Comparison of ENCODE assay signal across 13 mouse cellular contexts in the genomic region with DNA sequence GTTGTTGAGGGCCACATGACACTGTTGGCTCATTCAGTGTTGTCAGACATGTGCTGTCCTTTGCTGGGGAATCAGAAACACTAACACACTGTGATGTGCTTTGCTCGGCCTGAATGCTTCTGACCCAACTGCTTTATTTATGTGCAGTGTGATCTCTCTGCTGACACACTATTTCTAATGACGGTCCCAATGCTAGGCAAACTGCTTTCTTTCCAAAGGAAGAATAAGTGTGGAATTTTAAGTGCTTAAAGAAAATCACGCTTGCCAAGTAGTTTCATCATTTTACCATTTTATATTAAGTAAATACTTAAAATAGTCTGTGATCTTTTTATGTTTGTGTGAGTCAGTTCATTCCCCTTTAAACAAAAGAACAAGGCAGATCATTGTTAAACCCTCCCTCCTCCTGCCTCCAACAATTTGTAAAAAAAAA. TPM values are rescaled to one million over a fixed set of nuclear protein-coding genes. Genes with fewer than 3 reads are reported as not detected.
DNase-seq lines count a peak whose midpoint lies in the region; ATAC-seq lines count a peak whose summit lies in the region.
"Had no signal": no experiment of that assay in that cellular context is flagged by ENCODE, and none has a peak within 500 bp of the region (broad histone marks: within the 10 kb centered on the region; RNA-seq: fewer than 3 reads in every experiment).

No protein-coding gene starts in this region.

- peak; percentile 23 to 31 for DNase-seq in left cerebral cortex, postnatal 25 days (ENCODE audit: low spot score in 2 of 2)
- no peak for DNase-seq in left cerebral cortex, adult 11 months (ENCODE audit: low spot score)
- DNase-seq in Muller cell, postnatal 12 days (ENCODE audit: inconsistent ontology term), result peak; percentile 82
- DNase-seq in testis, postnatal 14 days (ENCODE audit: low spot score), result no peak
- DNase-seq: adrenal gland, postnatal 10 days; cerebellum, adult 11-12 months; kidney, adult 2 months; right cerebral cortex, postnatal 25 days; thymus, postnatal 4 days had no signal

- intact Hi-C loops in left cerebral cortex, postnatal 25 days (cut with DNase I), result loop anchor here (5.0 kb wide), 1 partner anchor 109 kb away; no protein-coding TSS in a partner anchor

- peak overlapping the region; percentile 6 for H3K9ac ChIP-seq in heart, embryonic 13.5 days
- no peak overlapping the region for H3K9ac ChIP-seq in heart, embryonic 11.5 days (ENCODE audit: low read depth, low read length)

- H3K9me3 ChIP-seq in heart, embryonic 13.5 days, result no peaks in the 10 kb centered on the region
- no peaks in the 10 kb centered on the region for H3K9me3 ChIP-seq in heart, embryonic 11.5 days (replicated peaks; ENCODE audit: control insufficient read depth, low read length)

- H3K27me3 ChIP-seq in heart, embryonic 13.5 days (replicated peaks), result no peaks in the 10 kb centered on the region
- H3K27me3 ChIP-seq in heart, embryonic 11.5 days (ENCODE audit: control insufficient read depth, insufficient read depth, low read length), result no peaks in the 10 kb centered on the region

- peaks cover 40% of the 10 kb centered on the region for H3K36me3 ChIP-seq in heart, embryonic 13.5 days
- H3K36me3 ChIP-seq in heart, embryonic 11.5 days (ENCODE audit: control insufficient read depth, insufficient read depth, low read length), result no peaks in the 10 kb centered on the region
- peaks cover 38% of the 10 kb centered on the region for H3K36me3 ChIP-seq in macrophage (ENCODE audit: inconsistent target)

- no peak overlapping the region for H3K27ac ChIP-seq in heart, embryonic 13.5 days (replicated peaks)
- no peak overlapping the region for H3K27ac ChIP-seq in heart, embryonic 11.5 days (ENCODE audit: low read depth, low read length)
- peak overlapping the region; percentile 77 for H3K27ac ChIP-seq in macrophage

- no peak overlapping the region for H3K4me2 ChIP-seq in heart, embryonic 13.5 days
- no peak overlapping the region for H3K4me2 ChIP-seq in heart, embryonic 11.5 days
- H3K4me2 ChIP-seq: liver, embryonic 11.5 days had no signal

- peaks cover 29% of the 10 kb centered on the region for H3K4me1 ChIP-seq in heart, embryonic 13.5 days
- H3K4me1 ChIP-seq in heart, embryonic 11.5 days (ENCODE audit: control insufficient read depth, insufficient read depth, low read length), result peaks cover 12% of the 10 kb centered on the region; the same call in 1 of the 2 replicates

- peaks cover 93% of the 10 kb centered on the region for H3K79me2 ChIP-seq in macrophage (ENCODE audit: inconsistent target)

- WGBS in heart, embryonic 13.5 days, result 47% methylated on average over 3 of the region's 3 CpGs
- 55% methylated on average over 3 of the region's 3 CpGs for WGBS in heart, embryonic 11.5 days (ENCODE audit: insufficient replicate concordance)
- 46% methylated on average over 3 of the region's 3 CpGs for WGBS in macrophage (ENCODE audit: missing documents)

- no peak overlapping the region for H3K4me3 ChIP-seq in heart, embryonic 13.5 days
- H3K4me3 ChIP-seq in heart, embryonic 11.5 days (ENCODE audit: low read depth, low read length), result no peak overlapping the region
- H3K4me3 ChIP-seq in macrophage (ENCODE audit: inconsistent target), result no peak overlapping the region

- no peak for ATAC-seq in heart, embryonic 13.5 days (ENCODE audit: extremely low read depth, insufficient number of reproducible peaks, low FRiP score, low TSS enrichment)
- no peak for ATAC-seq in heart, embryonic 11.5 days (replicated peaks; ENCODE audit: insufficient number of reproducible peaks, low FRiP score, low TSS enrichment)

RNA-seq across cellular contexts. Expression of a gene that starts 15.0 kb away (rescaled TPM):
- 3.8 and 4.7 TPM in 2 replicates for polyA plus RNA-seq in heart, embryonic 13.5 days (2015; fragmentation: Nextera tagmentation; extraction: Ambion mirVana)
- 6.3 and 7.2 TPM in 2 replicates for polyA plus RNA-seq in heart, embryonic 11.5 days (2014; fragmentation: Nextera tagmentation; extraction: Ambion mirVana)
- total RNA-seq in left cerebral cortex, postnatal 25 days (2021), result 10 to 100 TPM; 56.2 to 57.5 TPM
- total RNA-seq in macrophage (2018; cell fraction: chromatin; rRNA removed), result 100 to 1,000 TPM in 9 of 26 experiments, 10 to 100 TPM in 17; 32.5 to 269 (median 78.5) TPM
- total RNA-seq in macrophage (2018; cell fraction: cytosol; rRNA removed), result 10 to 100 TPM; 11.2 to 71.9 (median 20.6) TPM
- 100 to 1,000 TPM in 8 of 26 experiments, 10 to 100 TPM in 18; 25.7 to 210 (median 64.1) TPM for total RNA-seq in macrophage (2018; cell fraction: nucleus; rRNA removed)
- 13.3 to 29.7 TPM (median 16.2 TPM) in 3 replicates for polyA plus RNA-seq in macrophage (2018)

Comparison
In these comparisons a context has a peak if more than half of its experiments do, and no peak if none do; other contexts are left out.
1. DNase-seq: peak in left cerebral cortex, postnatal 25 days (2 of 2) and Muller cell, postnatal 12 days (single experiment); none in left cerebral cortex, adult 11 months (single experiment) and testis, postnatal 14 days (single experiment).